Mouse (Mus musculus) brain, adult 2 months (tissue): ENCODE data around the gene 2900011O08Rik.
"Not testable (repeated sequence)": the region's sequence is repeated elsewhere in the genome, so short reads cannot be mapped to it uniquely, and the experiment has no call there.

Experiments used
- DNase-seq: peaks from one replicate; pipeline ENCODE4 v3.0.0; 2011; ENCODE audit warnings: low read depth, low spot score

2900011O08Rik gene

GRCm38 (mm10) chr16:14066571-14066970, 80.2 kb downstream of the 2900011O08Rik start:
- not testable (repeated sequence) for DNase-seq

GRCm38 (mm10) chr16:14068701-14069100, 82.3 kb downstream of the 2900011O08Rik start:
- not testable (repeated sequence) for DNase-seq

- DNase-seq, result no peak
Measured at GRCm38 (mm10) chr16:14070471-14071169, 84.2 kb downstream of the 2900011O08Rik start.

- peak; percentile 45 for DNase-seq
Measured at GRCm38 (mm10) chr16:14082925-14083324, 96.5 kb downstream of the 2900011O08Rik start.

GRCm38 (mm10) chr16:14088249-14088648, 101.8 kb downstream of the 2900011O08Rik start:
- DNase-seq, result no peak

GRCm38 (mm10) chr16:14089296-14089695, 102.9 kb downstream of the 2900011O08Rik start:
- DNase-seq, result no peak

- no peak for DNase-seq
Measured at GRCm38 (mm10) chr16:14091771-14092170, 105.4 kb downstream of the 2900011O08Rik start.

- DNase-seq, result peak; percentile 54
Measured at GRCm38 (mm10) chr16:14105891-14106290, 119.5 kb downstream of the 2900011O08Rik start.

- peak; percentile 15 for DNase-seq
Measured at GRCm38 (mm10) chr16:14109651-14110230, 123.3 kb downstream of the 2900011O08Rik start.

GRCm38 (mm10) chr16:14110922-14111321, 124.5 kb downstream of the 2900011O08Rik start:
- no peak for DNase-seq

GRCm38 (mm10) chr16:14112133-14112532, 125.7 kb downstream of the 2900011O08Rik start:
- DNase-seq, result peak; percentile 52

- peak; percentile 26 for DNase-seq
Measured at GRCm38 (mm10) chr16:14112742-14113141, 126.3 kb downstream of the 2900011O08Rik start.

GRCm38 (mm10) chr16:14117299-14117698, 130.9 kb downstream of the 2900011O08Rik start:
- no peak for DNase-seq

GRCm38 (mm10) chr16:14120941-14121340, 134.5 kb downstream of the 2900011O08Rik start:
- peak; percentile 92 for DNase-seq

GRCm38 (mm10) chr16:14121563-14121962, 135.2 kb downstream of the 2900011O08Rik start:
- no peak for DNase-seq

- DNase-seq, result no peak
Measured at GRCm38 (mm10) chr16:14122586-14122985, 136.2 kb downstream of the 2900011O08Rik start.

GRCm38 (mm10) chr16:14123901-14124300, 137.5 kb downstream of the 2900011O08Rik start:
- peak; percentile 24 for DNase-seq

- DNase-seq, result no peak
Measured at GRCm38 (mm10) chr16:14124709-14125108, 138.3 kb downstream of the 2900011O08Rik start.

- no peak for DNase-seq
Measured at GRCm38 (mm10) chr16:14125253-14125652, 138.8 kb downstream of the 2900011O08Rik start.

- no peak for DNase-seq
Measured at GRCm38 (mm10) chr16:14128977-14129376, 142.6 kb downstream of the 2900011O08Rik start.

GRCm38 (mm10) chr16:14130796-14131195, 144.4 kb downstream of the 2900011O08Rik start:
- DNase-seq, result no peak

- DNase-seq, result no peak
Measured at GRCm38 (mm10) chr16:14131376-14131775, 145.0 kb downstream of the 2900011O08Rik start.

GRCm38 (mm10) chr16:14131838-14132237, 145.4 kb downstream of the 2900011O08Rik start:
- DNase-seq, result no peak
